Mouse (Mus musculus) colon, adult 2 months (tissue): ENCODE results near the gene Toporsl. TPM values are rescaled to one million over a fixed set of nuclear protein-coding genes. Genes with fewer than 3 reads are reported as not detected.

Experiments used
- polyA plus RNA-seq: library from polyadenylated mRNA; depleted of rRNA; stranded (reverse); fragments of >200 nt; gene quantifications from 2 replicates; pipeline ENCODE4 v1.2.3, GENCODE M21; 2012; rRNA removed

Gene Toporsl
- polyA plus RNA-seq: not detected in 2 replicates

GRCm38 (mm10) chr4:52595927-52596326 lies at the start of gene Toporsl:
Gene Toporsl (plus strand): TSS chr4:52596274.

Other genes with a start within 250 kb of the Toporsl start
- 1.3 and 1.4 TPM in 2 replicates for gene Smc2, start 157.0 kb upstream of the Toporsl start, polyA plus RNA-seq
- gene Vma21-ps, start 99.0 kb upstream of the Toporsl start, polyA plus RNA-seq: not detected in 2 replicates
- not detected in 2 replicates for gene Olfr275, start 218.3 kb downstream of the Toporsl start, polyA plus RNA-seq